In the genomic region with DNA sequence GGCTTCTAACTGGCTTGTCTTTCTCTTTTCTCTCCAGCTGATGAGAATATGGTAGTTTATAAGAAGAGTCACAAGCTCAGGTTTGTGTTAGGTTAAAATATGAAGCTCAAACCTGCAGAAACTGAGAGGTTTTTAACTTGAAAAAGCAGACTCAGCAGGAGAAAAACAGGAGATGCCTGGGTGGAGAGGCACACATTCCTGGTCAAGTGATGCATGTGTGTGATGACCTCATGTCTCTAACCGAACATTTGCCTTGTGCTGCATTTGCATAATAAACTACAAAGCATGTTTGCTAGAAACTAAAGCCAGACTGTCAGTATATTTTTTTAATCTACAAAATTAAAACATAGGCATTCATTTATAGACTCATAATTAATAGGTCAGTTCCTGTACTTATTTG, we compare ENCODE assay signal across 25 mouse cellular contexts.
A peak's percentile ranks its signal among the peaks of the same experiment; 100 is the strongest.
DNase-seq lines count a peak whose midpoint lies in the region; ATAC-seq lines count a peak whose summit lies in the region.
"Had no signal": no experiment of that assay in that cellular context is flagged by ENCODE, and none has a peak within 500 bp of the region (broad histone marks: within the 10 kb centered on the region; RNA-seq: fewer than 3 reads in every experiment).

No protein-coding gene starts in this region.

- H3K4me2 ChIP-seq in hindbrain, embryonic 11.5 days (replicated peaks; ENCODE audit: low read depth, low read length): no peak overlapping the region
- H3K4me2 ChIP-seq in heart, embryonic 12.5 days: no peak overlapping the region
- H3K4me2 ChIP-seq: embryonic facial prominence, embryonic 12.5 days; forebrain, embryonic 12.5 days had no signal

- H3K27ac ChIP-seq in limb, embryonic 10.5 days: peak overlapping the region; percentile 61
- H3K27ac ChIP-seq in forebrain, embryonic 10.5 days: no peak overlapping the region
- H3K27ac ChIP-seq in hindbrain, embryonic 11.5 days (ENCODE audit: low read depth, low read length): no peak overlapping the region
- no peak overlapping the region for H3K27ac ChIP-seq in heart, embryonic 12.5 days (ENCODE audit: poor library complexity, severe bottlenecking)
- H3K27ac ChIP-seq: embryonic facial prominence, embryonic 10.5 days; embryonic facial prominence, embryonic 12.5 days; forebrain, embryonic 12.5 days had no signal

- no peak overlapping the region for H3K9ac ChIP-seq in hindbrain, embryonic 11.5 days (ENCODE audit: low read depth, low read length)
- no peak overlapping the region for H3K9ac ChIP-seq in heart, embryonic 12.5 days
- H3K9ac ChIP-seq: embryonic facial prominence, embryonic 12.5 days; forebrain, embryonic 12.5 days had no signal

- peak; percentile 53 for DNase-seq in Muller cell, postnatal 12 days (ENCODE audit: inconsistent ontology term)
- no peak for DNase-seq in limb, embryonic 10.5 days (ENCODE audit: low spot score)
- peak; percentile 8 for DNase-seq in retina, embryonic 14.5 days (ENCODE audit: low spot score)
- DNase-seq in forebrain, embryonic 10.5 days (ENCODE audit: extremely low spot score, low spot score): no peak
- DNase-seq in embryo, embryonic 10 days (ENCODE audit: low spot score): no peak
- no peak for DNase-seq in hindbrain, embryonic 11.5 days (ENCODE audit: low spot score)
- DNase-seq: adrenal gland, adult 8-10 months; adrenal gland, postnatal 14 days; adrenal gland, postnatal 36 days; B cell, adult 2 months; cerebellum, adult 11-12 months; cerebellum, adult 2 months; cerebellum, adult 9-10 months; cerebellum, postnatal 10 days; cerebellum, postnatal 25 days had no signal

- H3K9me3 ChIP-seq in limb, embryonic 10.5 days (replicated peaks): no peaks in the 10 kb centered on the region
- no peaks in the 10 kb centered on the region for H3K9me3 ChIP-seq in forebrain, embryonic 10.5 days
- H3K9me3 ChIP-seq in hindbrain, embryonic 11.5 days (ENCODE audit: control insufficient read depth, low read length): no peaks in the 10 kb centered on the region
- no peaks in the 10 kb centered on the region for H3K9me3 ChIP-seq in heart, embryonic 12.5 days (replicated peaks)
- H3K9me3 ChIP-seq: embryonic facial prominence, embryonic 10.5 days; embryonic facial prominence, embryonic 12.5 days; forebrain, embryonic 12.5 days had no signal

- H3K36me3 ChIP-seq in limb, embryonic 10.5 days: no peaks in the 10 kb centered on the region
- no peaks in the 10 kb centered on the region for H3K36me3 ChIP-seq in forebrain, embryonic 10.5 days (replicated peaks)
- H3K36me3 ChIP-seq in hindbrain, embryonic 11.5 days (ENCODE audit: control insufficient read depth, insufficient read depth, low read length): no peaks in the 10 kb centered on the region
- no peaks in the 10 kb centered on the region for H3K36me3 ChIP-seq in heart, embryonic 12.5 days
- H3K36me3 ChIP-seq: embryonic facial prominence, embryonic 10.5 days; embryonic facial prominence, embryonic 12.5 days; forebrain, embryonic 12.5 days; G1E had no signal

- ATAC-seq in hindbrain, embryonic 11.5 days (ENCODE audit: low FRiP score): no peak
- ATAC-seq in heart, embryonic 12.5 days (ENCODE audit: insufficient number of reproducible peaks, low FRiP score): no peak
- ATAC-seq: activated CD4-positive, CD25-positive, alpha-beta regulatory T cell, adult 4 months; CD4-positive, CD25-positive, alpha-beta regulatory T cell, adult 4 months; forebrain, embryonic 14.5 days; forebrain, embryonic 16.5 days had no signal

- peaks cover 21% of the 10 kb centered on the region; the same call in 1 of the 2 replicates for H3K4me1 ChIP-seq in limb, embryonic 10.5 days
- no peaks in the 10 kb centered on the region for H3K4me1 ChIP-seq in forebrain, embryonic 10.5 days
- no peaks in the 10 kb centered on the region for H3K4me1 ChIP-seq in hindbrain, embryonic 11.5 days (replicated peaks; ENCODE audit: control insufficient read depth, insufficient read depth, low read length)
- H3K4me1 ChIP-seq in heart, embryonic 12.5 days (replicated peaks): no peaks in the 10 kb centered on the region
- H3K4me1 ChIP-seq: embryonic facial prominence, embryonic 10.5 days; embryonic facial prominence, embryonic 12.5 days; forebrain, embryonic 12.5 days had no signal

- H3K27me3 ChIP-seq in limb, embryonic 10.5 days (ENCODE audit: low read depth, poor library complexity, severe bottlenecking): no peaks in the 10 kb centered on the region
- H3K27me3 ChIP-seq in forebrain, embryonic 10.5 days (ENCODE audit: poor library complexity, severe bottlenecking): no peaks in the 10 kb centered on the region
- H3K27me3 ChIP-seq in hindbrain, embryonic 11.5 days (ENCODE audit: control insufficient read depth, insufficient read depth, low read length): no peaks in the 10 kb centered on the region
- H3K27me3 ChIP-seq in heart, embryonic 12.5 days (replicated peaks): no peaks in the 10 kb centered on the region
- H3K27me3 ChIP-seq: CH12.LX; embryonic facial prominence, embryonic 12.5 days; forebrain, embryonic 12.5 days had no signal

- 77% methylated on average over 1 of the region's 1 CpGs for WGBS in limb, embryonic 10.5 days
- 69% methylated on average over 1 of the region's 1 CpGs for WGBS in forebrain, embryonic 10.5 days
- 73% methylated on average over 1 of the region's 1 CpGs for WGBS in hindbrain, embryonic 11.5 days
- 33% methylated on average over 1 of the region's 1 CpGs for WGBS in heart, embryonic 12.5 days

- H3K4me3 ChIP-seq in limb, embryonic 10.5 days: no peak overlapping the region
- no peak overlapping the region for H3K4me3 ChIP-seq in forebrain, embryonic 10.5 days
- H3K4me3 ChIP-seq in hindbrain, embryonic 11.5 days (ENCODE audit: low read depth, low read length): no peak overlapping the region
- H3K4me3 ChIP-seq in heart, embryonic 12.5 days: no peak overlapping the region
- H3K4me3 ChIP-seq: embryonic facial prominence, embryonic 10.5 days; embryonic facial prominence, embryonic 12.5 days; forebrain, embryonic 12.5 days had no signal

Comparison
In these comparisons a context has a peak if more than half of its experiments do, and no peak if none do; other contexts are left out.
1. DNase-seq: peak in Muller cell, postnatal 12 days (single experiment) and retina, embryonic 14.5 days (single experiment); none in limb, embryonic 10.5 days (single experiment), forebrain, embryonic 10.5 days (single experiment), embryo, embryonic 10 days (single experiment) and hindbrain, embryonic 11.5 days (single experiment).